ENCODE assay signal across 8 mouse cellular contexts in genomic region chr15:79834130-79834880, GRCm38 (mm10). TPM values are rescaled to one million over a fixed set of nuclear protein-coding genes. Genes with fewer than 3 reads are reported as not detected.
A peak's percentile ranks its signal among the peaks of the same experiment; 100 is the strongest.
DNase-seq lines count a peak whose midpoint lies in the region; ATAC-seq lines count a peak whose summit lies in the region.

TSS of gene Npcd (minus strand) at chr15:79834237.
TSS of gene Cbx6 (minus strand) at chr15:79834688.

- peak within 1 kb of the TSS; percentile 85 for H3K4me3 ChIP-seq in intestine, embryonic 15.5 days (replicated peaks)

- peak within 1 kb of the TSS; percentile 72 for H3K4me2 ChIP-seq in intestine, embryonic 15.5 days (replicated peaks)

- DNase-seq in adrenal gland, adult 8-10 months: peak; percentile 91
- peak; percentile 98 for DNase-seq in embryo, embryonic 11.5 days (ENCODE audit: low read depth, low spot score)
- DNase-seq in gastrocnemius, postnatal 36 days: peak; percentile 92 to 97
- peak; percentile 99 for DNase-seq in left cerebral cortex, postnatal 25 days (ENCODE audit: low spot score in 2 of 2)
- DNase-seq in mesoderm, embryonic 11.5 days (ENCODE audit: low read depth, low spot score): peak; percentile 97
- DNase-seq in right cerebral cortex, postnatal 4 days: peak; percentile 100
- peak; percentile 93 for DNase-seq in yolk sac, embryonic 10.5 days (ENCODE audit: low spot score)

- no peaks in the 10 kb centered on the region for H3K9me3 ChIP-seq in intestine, embryonic 15.5 days

- H3K9ac ChIP-seq in intestine, embryonic 15.5 days: peak within 1 kb of the TSS; percentile 83

- intact Hi-C loops in gastrocnemius, postnatal 36 days (cut with DNase I): loop anchor here (5.0 kb wide), 1 partner anchor 93 kb away; no protein-coding TSS in a partner anchor
- intact Hi-C loops in left cerebral cortex, postnatal 25 days (cut with DNase I): loop anchor here (2.0 to 5.0 kb wide), 4 partner anchors 70 to 248 kb away; no protein-coding TSS in a partner anchor

- peak within 1 kb of the TSS; percentile 92 for H3K27ac ChIP-seq in intestine, embryonic 15.5 days

- peak; percentile 92 for ATAC-seq in intestine, embryonic 15.5 days

- no peaks in the 10 kb centered on the region for H3K36me3 ChIP-seq in intestine, embryonic 15.5 days

- H3K4me1 ChIP-seq in intestine, embryonic 15.5 days (replicated peaks): peaks cover 25% of the 10 kb centered on the region

- WGBS in intestine, embryonic 15.5 days: 1% methylated on average over 58 of the region's 58 CpGs

- H3K27me3 ChIP-seq in intestine, embryonic 15.5 days (replicated peaks): no peaks in the 10 kb centered on the region

RNA-seq across cellular contexts. Expression of gene Npcd, which starts in this region (rescaled TPM):
- total RNA-seq in adrenal gland, adult 8-10 months (2022): 1 to 10 TPM in 3 of 4 experiments, not detected in 1; 1.1 to 2.4 (median 1.6) TPM
- total RNA-seq in gastrocnemius, postnatal 36 days (2021): under 1 TPM in 1 of 2 experiments, not detected in 1; 0.26 TPM
- 0.23 and 0.27 TPM in 2 replicates for polyA plus RNA-seq in intestine, embryonic 15.5 days (2015; fragmentation: Nextera tagmentation; extraction: Ambion mirVana)
- total RNA-seq in left cerebral cortex, postnatal 25 days (2021): 10 to 100 TPM; 11.1 to 20.1 TPM

RNA-seq across cellular contexts. Expression of gene Cbx6, which starts in this region (rescaled TPM):
- 10 to 100 TPM; 55.0 to 88.9 (median 65.5) TPM for total RNA-seq in adrenal gland, adult 8-10 months (2022)
- 10 to 100 TPM; 10.4 to 12.7 TPM for total RNA-seq in gastrocnemius, postnatal 36 days (2021)
- polyA plus RNA-seq in intestine, embryonic 15.5 days (2015; fragmentation: Nextera tagmentation; extraction: Ambion mirVana): 39.1 and 39.7 TPM in 2 replicates
- total RNA-seq in left cerebral cortex, postnatal 25 days (2021): 100 to 1,000 TPM; 445 to 462 TPM

Comparison
In these comparisons a context has a peak if more than half of its experiments do, and no peak if none do; other contexts are left out.
1. Peak in every context shown above with its lines: DNase-seq, ATAC-seq, H3K4me3 ChIP-seq and H3K27ac ChIP-seq.
2. RNA of gene Cbx6 (total RNA-seq): 445 to 462 TPM in left cerebral cortex, postnatal 25 days; 55.0 to 88.9 TPM in adrenal gland, adult 8-10 months and 10.4 to 12.7 TPM in gastrocnemius, postnatal 36 days; every median in the first group is over 4 times any median in the second.